Mouse (Mus musculus): ENCODE results near the gene Foxd1.

Foxd1 gene

GRCm38 (mm10) chr13:98354090-98354801 is at the start of gene Foxd1:
Gene Foxd1 (plus strand): TSS chr13:98354242.
- peak; percentile 81 to 87 for DNase-seq

GRCm38 (mm10) chr13:98305257-98305656 is 48.8 kb upstream of the Foxd1 start:
- DNase-seq, result no peak

- DNase-seq, result no peak
Measured at GRCm38 (mm10) chr13:98306393-98306792, 47.6 kb upstream of the Foxd1 start.

GRCm38 (mm10) chr13:98306852-98307475 is 47.1 kb upstream of the Foxd1 start:
- no peak for DNase-seq

GRCm38 (mm10) chr13:98308004-98308403 is 46.0 kb upstream of the Foxd1 start:
- no peak for DNase-seq

DNA sequence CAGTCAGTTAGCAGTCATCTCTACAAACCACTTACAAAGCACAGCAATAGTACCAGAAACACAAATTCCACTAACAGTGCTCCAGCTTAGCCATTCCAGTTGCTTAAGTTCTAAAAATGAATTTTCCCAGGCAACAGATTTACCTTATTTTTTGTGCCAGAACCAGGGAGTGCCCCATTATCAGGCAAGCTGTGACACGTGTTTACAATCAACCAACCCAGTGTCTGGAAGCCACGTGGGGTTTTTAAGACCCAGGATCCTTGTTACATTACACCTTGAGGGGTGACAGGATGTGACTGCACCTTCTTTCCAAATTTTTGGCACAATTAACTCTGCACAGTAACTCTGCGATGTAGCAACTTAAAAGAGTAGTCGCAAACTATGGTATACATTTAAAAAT is 45.3 kb upstream of the Foxd1 start:
- no peak for DNase-seq

GRCm38 (mm10) chr13:98311597-98311996 is 42.4 kb upstream of the Foxd1 start:
- DNase-seq, result no peak

GRCm38 (mm10) chr13:98313631-98314030 is 40.4 kb upstream of the Foxd1 start:
- no peak for DNase-seq

GRCm38 (mm10) chr13:98315124-98315523 is 38.9 kb upstream of the Foxd1 start:
- DNase-seq, result no peak

DNA sequence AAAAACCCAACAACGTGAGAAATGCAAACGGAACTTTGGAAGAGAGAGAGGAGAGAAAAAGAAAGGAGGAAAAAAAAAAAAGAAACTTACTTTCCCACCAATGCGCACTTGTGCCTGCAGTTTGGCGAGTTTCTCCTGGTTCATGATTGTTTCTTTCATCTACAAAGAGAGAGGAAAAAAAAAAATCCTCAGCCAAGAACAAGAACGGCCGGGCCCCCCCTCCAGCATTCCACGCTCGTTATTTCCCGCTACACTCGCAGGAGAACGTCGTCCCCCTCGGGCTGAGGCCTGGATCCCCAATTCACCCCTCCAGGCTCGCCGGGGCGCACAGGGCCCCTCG is 37.9 kb upstream of the Foxd1 start:
- DNase-seq, result no peak

GRCm38 (mm10) chr13:98316480-98317245 is 37.4 kb upstream of the Foxd1 start, which contains the start of gene Btf3:
Gene Btf3 (minus strand): TSS chr13:98317006.
- DNase-seq, result peak; percentile 96 to 98

GRCm38 (mm10) chr13:98317246-98317677 is 36.8 kb upstream of the Foxd1 start:
- no peak for DNase-seq

GRCm38 (mm10) chr13:98317911-98318310 is 36.1 kb upstream of the Foxd1 start:
- DNase-seq, result no peak

- DNase-seq, result no peak
Measured at GRCm38 (mm10) chr13:98325034-98325433, 29.0 kb upstream of the Foxd1 start.

DNA sequence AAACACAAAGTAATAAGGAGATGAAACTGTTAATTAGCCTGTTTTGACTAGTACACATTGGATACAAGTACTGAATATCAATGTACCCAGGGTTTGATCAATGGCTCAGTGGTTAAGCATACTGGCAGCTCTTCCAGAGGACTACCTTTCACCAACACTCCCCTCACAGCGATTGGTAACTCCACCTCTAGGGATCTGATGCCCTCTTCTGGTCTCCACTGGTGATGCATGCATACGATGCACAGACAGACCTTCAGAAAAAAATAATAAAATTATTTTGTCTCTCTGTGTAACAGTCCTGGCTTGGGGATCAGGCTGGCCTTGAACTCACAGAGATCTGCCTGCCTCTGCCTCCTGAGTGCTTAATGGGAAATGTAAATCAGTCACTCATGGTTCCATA is 21.9 kb upstream of the Foxd1 start:
- DNase-seq, result peak; percentile 59 to 65

GRCm38 (mm10) chr13:98336205-98336604 is 17.8 kb upstream of the Foxd1 start:
- DNase-seq, result no peak

GRCm38 (mm10) chr13:98340506-98340905 is 13.5 kb upstream of the Foxd1 start:
- peak; percentile 75 to 79 for DNase-seq

- DNase-seq, result no peak
Measured at GRCm38 (mm10) chr13:98349491-98349890, 4.6 kb upstream of the Foxd1 start.

DNA sequence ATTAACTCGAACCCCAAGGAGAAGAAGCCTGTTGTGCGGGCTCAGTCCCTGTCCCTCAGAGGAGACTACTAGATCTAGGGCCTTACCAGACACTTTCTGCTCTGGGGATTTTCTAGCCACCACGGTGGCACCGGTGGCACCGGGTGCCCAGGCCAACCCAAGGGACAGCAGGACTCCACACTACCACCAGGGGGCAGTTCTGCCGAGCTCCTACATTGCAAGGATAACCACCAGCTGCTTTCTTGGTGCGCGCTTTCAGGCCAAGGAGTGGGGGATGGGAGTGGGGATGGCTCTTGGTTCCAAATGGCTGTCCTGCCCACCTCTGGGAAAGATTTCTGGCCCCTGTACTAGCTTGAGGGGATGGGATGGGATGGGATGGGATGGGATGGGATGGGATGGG is 2.5 kb upstream of the Foxd1 start:
- peak; percentile 72 to 82 for DNase-seq

DNA sequence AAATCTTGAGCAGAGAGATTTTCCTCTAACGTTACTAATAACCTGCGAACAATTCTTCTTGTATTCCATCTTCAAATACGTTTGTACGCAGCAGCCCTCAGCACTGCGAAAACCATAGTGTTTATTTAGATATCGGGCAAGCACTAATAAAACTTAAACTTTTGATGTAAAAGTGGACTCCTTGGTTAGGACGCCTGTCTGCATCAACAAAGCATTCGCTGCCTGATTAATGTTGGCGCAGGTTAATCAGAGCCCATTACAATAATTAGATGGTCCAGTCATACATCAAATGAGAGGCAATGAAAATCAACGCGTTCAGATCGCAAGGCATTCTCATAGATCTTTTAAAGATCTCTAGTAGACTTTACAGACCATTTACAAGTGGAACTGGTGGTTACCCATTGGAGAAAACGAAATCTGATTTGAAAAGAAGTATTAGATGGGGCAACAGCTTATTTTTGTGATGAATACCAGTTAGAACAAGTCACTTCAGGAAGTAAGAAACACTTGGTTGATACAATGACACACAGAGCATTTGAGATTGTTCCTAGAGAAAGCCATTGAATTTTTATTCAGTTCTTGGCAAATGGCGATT is 1.6 kb upstream of the Foxd1 start:
- no peak for DNase-seq

DNA sequence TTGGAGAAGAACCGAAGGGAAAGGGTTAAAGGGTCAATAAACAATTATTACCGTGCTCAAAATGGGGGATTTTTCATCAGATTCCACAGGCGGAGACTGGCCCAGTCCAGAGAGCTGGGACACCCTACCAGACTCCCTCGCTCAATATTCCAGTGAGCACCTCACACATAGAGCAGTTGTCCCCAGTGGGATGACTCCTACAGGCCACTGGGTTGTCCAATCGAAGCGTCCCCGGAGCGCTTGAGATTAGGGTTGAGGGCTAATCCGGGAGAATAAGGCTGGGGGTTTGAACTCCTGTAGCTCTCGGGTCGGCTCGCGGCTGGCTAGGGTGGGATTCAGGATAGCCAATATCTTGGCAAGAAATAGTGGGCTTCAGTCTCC is 343 bp upstream of the Foxd1 start:
- DNase-seq, result no peak

DNA sequence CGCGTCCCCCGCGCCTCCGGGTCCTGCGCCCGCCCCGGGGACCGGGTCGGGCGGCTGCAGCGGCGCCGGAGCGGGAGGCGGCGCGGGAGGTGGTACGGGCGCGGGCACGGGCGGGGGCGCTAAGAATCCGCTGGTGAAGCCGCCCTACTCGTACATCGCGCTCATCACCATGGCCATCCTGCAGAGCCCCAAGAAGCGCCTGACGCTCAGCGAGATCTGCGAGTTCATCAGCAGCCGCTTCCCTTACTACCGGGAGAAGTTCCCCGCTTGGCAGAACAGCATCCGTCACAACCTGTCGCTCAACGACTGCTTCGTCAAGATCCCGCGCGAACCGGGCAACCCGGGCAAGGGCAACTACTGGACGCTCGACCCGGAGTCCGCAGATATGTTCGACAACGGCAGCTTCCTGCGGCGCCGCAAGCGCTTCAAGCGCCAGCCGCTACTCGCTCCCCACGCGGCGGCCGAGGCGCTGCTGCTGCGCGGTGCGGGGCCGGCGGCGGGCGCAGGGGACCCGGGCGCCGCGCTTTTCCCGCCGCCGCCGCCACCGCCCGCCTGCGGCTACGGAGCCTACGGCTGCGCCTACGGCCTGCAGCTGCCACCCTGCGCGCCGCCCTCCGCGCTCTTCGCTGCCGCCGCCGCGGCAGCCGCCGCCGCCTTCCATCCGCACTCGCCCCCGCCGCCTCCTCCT is 973 bp downstream of the Foxd1 start:
- peak; percentile 55 to 66 for DNase-seq

All from kidney, postnatal 4 days (tissue).